Mouse (Mus musculus) gastrocnemius, adult 2 months (tissue): ENCODE data around the gene Pparg. TPM values are rescaled to one million over a fixed set of nuclear protein-coding genes. Genes with fewer than 3 reads are reported as not detected.

Experiments used
- DNase-seq: peaks from one replicate; pipeline ENCODE4 v3.0.0; 2022
- H3K27ac ChIP-seq: fragments of 200-600 bp; 2 replicates; pipeline ENCODE4 v1.8.1; 2022; ENCODE audit warnings: mild to moderate bottlenecking
- H3K4me3 ChIP-seq: fragments of 200-600 bp; 2 replicates; pipeline ENCODE4 v1.8.1; 2022; ENCODE audit warnings: mild to moderate bottlenecking, moderate library complexity
- CTCF ChIP-seq: fragments of 200-600 bp; IDR thresholded peaks from 2 replicates; pipeline ENCODE4 v1.8.1; 2022; ENCODE audit warnings: antibody characterized with exemption, mild to moderate bottlenecking, moderate library complexity
- intact Hi-C: fragments of 180-260 bp; cut with DNase I; formaldehyde crosslinking; loops from one replicate; pipeline ENCODE4 v1.15.1; 2025
- total RNA-seq, 2 experiments: library from RNA; stranded (reverse); gene quantifications; 2 replicates each; pipeline ENCODE4 v1.2.3; 2021

The Pparg gene
- total RNA-seq, 2 experiments from 2014 or later: 1.3 to 4.8 TPM

DNA sequence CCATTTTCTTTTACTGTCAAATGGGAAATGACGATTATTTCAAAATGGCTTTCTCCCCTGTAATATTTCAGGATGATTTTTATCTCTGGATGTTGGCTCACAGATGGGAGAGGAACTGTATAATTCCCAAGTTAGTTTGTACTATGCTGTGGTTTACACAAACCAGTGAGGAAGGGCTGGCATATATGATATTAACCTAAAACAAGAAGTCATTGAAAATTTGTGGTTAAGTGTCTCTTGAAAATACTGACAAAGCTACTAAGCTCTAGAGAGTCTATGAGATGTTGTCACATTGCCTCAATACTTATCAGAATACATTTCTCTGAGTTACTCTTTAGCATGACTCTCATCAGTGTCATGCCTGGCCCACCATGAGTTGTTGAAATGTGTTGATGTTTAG, 73.3 kb downstream of the Pparg start:
- H3K27ac ChIP-seq: no peak overlapping the region
- no peak for DNase-seq
- intact Hi-C loops: no loop called here
- H3K4me3 ChIP-seq: no peak overlapping the region
- no peak for TF ChIP-seq CTCF

GRCm38 (mm10) chr6:115434816-115435215, 74.1 kb downstream of the Pparg start:
- Histone ChIP-seq H3K4me3 (no peak overlapping the region), H3K27ac (no peak overlapping the region)
- no peak for DNase-seq
- no peak for TF ChIP-seq CTCF
- intact Hi-C loops: no loop called here

GRCm38 (mm10) chr6:115440231-115441006, 79.7 kb downstream of the Pparg start:
- TF ChIP-seq CTCF: no peak
- no peak overlapping the region for H3K4me3 ChIP-seq
- intact Hi-C loops: no loop called here
- no peak overlapping the region for H3K27ac ChIP-seq
- DNase-seq: no peak

DNA sequence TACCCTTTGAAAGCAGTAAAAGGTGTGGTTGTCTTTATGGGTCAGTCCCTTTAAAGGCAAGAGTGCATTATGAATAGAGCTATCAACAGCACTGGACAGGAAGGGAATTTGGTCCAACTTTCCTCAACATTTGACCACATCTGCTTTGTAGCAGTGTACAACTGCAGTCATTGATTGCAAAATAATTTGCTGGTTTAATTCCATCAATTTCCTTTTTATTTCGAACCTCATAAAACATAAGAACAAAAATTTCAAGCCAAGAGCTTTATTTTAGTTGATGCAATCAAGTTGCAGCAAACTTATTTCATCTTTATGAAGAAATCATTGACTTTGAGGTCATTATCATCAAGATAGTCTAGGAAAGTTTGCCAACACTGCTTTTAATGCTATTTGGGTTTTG, 91.8 kb downstream of the Pparg start:
- no peak for DNase-seq

GRCm38 (mm10) chr6:115462743-115463337, 102.1 kb downstream of the Pparg start:
- peak; percentile 84 for DNase-seq
- Histone ChIP-seq H3K4me3 (peak overlapping the region; percentile 39), H3K27ac (peak overlapping the region; percentile 64)
- intact Hi-C loops: no loop called here
- no peak for TF ChIP-seq CTCF

More for the DNA sequence above, 91.8 kb downstream of the Pparg start:
- H3K27ac ChIP-seq: no peak overlapping the region
- intact Hi-C loops: no loop called here
- TF ChIP-seq CTCF: no peak
- H3K4me3 ChIP-seq: no peak overlapping the region

DNA sequence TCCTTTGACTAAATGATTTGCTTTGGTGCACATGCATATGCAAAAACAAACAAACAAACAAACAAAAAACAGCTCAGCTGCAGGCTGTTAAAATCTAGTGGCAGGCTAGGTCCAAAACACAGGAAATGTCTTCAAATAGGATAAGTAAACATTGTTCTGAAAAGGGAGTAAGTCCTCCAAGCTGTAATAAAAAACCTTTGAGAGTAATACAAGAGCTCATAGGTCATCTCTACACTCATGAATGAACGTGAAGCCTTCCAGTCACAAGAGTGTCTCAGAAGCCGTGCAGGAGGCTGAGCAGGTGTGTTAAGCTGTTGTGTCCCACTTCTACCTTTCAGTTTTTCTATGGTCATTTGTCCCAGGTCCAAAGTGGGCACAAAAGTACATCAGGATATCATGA, 102.6 kb downstream of the Pparg start:
- no peak for DNase-seq
- no peak for TF ChIP-seq CTCF
- intact Hi-C loops: no loop called here
- Histone ChIP-seq H3K4me3 (peak overlapping the region; percentile 39; the same call in 1 of the 2 replicates), H3K27ac (peak overlapping the region; percentile 64)

DNA sequence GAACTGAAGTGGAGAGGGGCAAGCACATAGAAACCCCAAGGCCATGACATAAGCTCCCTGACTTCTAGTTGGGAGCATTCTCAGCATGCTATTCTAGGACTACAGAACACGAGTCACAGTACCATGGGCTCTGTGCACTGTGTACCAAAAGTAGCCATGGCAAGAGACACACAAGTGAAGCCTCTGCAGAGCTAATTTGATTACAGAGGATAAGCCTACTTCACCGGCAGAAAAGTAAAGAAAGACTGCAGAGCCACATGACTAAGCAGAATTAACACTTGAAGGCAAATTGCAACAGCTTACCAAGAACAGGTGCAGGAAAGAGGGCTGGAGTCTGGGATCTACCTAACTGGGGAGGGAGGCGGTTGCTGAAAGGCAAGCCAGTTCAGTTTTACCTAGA, 103.9 kb downstream of the Pparg start:
- TF ChIP-seq CTCF: no peak
- intact Hi-C loops: no loop called here
- no peak overlapping the region for H3K4me3 ChIP-seq
- H3K27ac ChIP-seq: no peak overlapping the region
- no peak for DNase-seq

DNA sequence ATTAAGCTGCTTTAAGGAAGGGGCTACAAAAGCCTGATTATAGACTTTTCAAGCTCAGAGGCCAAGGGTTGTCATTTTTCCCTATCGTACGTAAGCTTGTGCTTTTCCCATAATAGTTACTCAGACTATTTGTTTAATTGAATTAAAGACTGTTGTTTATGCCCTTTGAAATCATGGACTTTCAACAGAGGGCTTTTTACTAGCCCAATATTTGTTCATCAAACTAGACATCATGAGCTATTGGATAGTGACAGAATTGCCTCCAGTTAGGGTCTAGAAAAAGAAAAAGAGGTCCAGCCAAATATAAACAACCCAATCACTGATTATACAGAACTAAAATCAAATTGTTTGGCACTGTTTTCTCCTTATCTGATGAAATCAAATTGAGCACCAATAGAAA, 104.7 kb downstream of the Pparg start:
- Histone ChIP-seq H3K27ac (no peak overlapping the region), H3K4me3 (no peak overlapping the region)
- no peak for DNase-seq
- intact Hi-C loops: no loop called here
- no peak for TF ChIP-seq CTCF

GRCm38 (mm10) chr6:115465876-115466275, 105.1 kb downstream of the Pparg start:
- no peak for TF ChIP-seq CTCF

DNA sequence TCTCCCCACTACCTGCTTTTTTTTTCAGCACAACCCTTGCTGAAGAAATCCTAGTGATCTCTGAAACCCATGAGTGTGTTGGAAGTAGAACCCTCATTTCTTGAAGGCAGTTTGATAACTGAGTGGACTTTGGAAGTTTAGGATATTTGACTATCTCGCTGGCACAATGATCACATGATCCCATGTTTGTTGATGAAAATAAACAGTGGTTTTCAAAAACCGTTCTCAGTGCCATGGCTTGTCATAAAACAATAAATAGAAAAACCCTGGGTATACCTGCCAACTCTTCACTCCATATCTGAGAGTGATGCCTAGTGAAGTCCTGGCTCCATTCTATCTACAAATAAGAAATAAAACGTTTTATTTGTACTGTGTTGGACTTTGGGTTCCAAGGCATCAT, 105.8 kb downstream of the Pparg start:
- intact Hi-C loops: no loop called here
- Histone ChIP-seq H3K4me3 (no peak overlapping the region), H3K27ac (no peak overlapping the region)
- no peak for TF ChIP-seq CTCF
- no peak for DNase-seq

More at GRCm38 (mm10) chr6:115465876-115466275, 105.1 kb downstream of the Pparg start:
- no peak overlapping the region for H3K4me3 ChIP-seq
- no peak for DNase-seq
- intact Hi-C loops: no loop called here
- H3K27ac ChIP-seq: no peak overlapping the region

- no peak overlapping the region for H3K27ac ChIP-seq
- intact Hi-C loops: no loop called here
- no peak overlapping the region for H3K4me3 ChIP-seq
- no peak for DNase-seq
- no peak for TF ChIP-seq CTCF
These were observed 109.2 kb downstream of the Pparg start for GRCm38 (mm10) chr6:115469666-115470581.

- intact Hi-C loops: no loop called here
- no peak for TF ChIP-seq CTCF
- Histone ChIP-seq H3K27ac (no peak overlapping the region), H3K4me3 (no peak overlapping the region)
- DNase-seq: no peak
These were observed 111.2 kb downstream of the Pparg start for GRCm38 (mm10) chr6:115471956-115472355.
